Mouse (Mus musculus) heart, postnatal 4 days (tissue): ENCODE measurements around the gene Borcs5. TPM values are rescaled to one million over a fixed set of nuclear protein-coding genes. Genes with fewer than 3 reads are reported as not detected.

Experiments used
- DNase-seq: peaks from one replicate; pipeline ENCODE4 v3.0.0; 2021
- total RNA-seq, 2 experiments: library from RNA; stranded (reverse); gene quantifications; 2 replicates each; pipeline ENCODE4 v1.2.3; 2021

The Borcs5 gene
- total RNA-seq, 2 experiments from 2014 or later, result 10.8 to 11.0 TPM

- DNase-seq, result no peak
Observed at GRCm38 (mm10) chr6:134718668-134719065, 79.4 kb downstream of the Borcs5 start.

DNA sequence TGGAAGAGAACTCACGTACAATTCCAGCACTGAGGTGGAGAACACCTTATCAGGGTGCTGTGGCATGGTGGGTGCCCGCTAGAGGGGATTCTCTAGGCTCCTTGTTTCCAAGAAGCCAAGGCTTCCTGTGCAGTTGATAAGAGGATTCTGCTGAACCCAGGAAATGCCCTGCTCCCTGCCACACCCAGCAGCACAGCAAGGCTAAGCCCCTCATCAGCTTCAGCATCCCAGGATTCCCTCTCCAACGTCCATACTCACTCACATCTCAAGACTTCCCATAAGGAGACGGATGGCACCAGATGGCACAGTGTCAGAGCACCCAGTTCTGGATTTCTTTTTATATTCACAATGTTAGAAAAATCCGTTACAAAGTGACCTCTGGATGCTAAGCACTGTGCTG, 79.8 kb downstream of the Borcs5 start:
- no peak for DNase-seq

DNA sequence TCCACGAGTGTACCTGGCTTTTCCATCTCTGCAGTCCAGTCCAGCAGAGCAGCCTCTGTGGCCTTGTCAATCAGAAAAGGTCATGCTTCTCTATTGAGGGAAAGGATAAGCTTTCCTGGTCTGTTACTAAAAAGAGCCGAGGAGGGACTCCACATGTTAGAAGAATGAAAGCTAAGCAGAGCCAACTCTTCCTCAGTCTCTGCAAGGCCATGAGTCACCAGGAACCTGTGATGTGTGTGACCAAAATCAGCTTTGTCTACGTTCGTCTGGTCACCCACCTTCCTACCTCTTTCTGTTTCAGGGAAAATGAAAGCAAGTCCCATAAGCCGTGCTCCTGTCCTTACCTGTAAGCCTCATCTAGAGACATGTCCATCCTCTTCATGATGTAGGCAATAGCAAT, 80.8 kb downstream of the Borcs5 start:
- DNase-seq, result no peak

DNA sequence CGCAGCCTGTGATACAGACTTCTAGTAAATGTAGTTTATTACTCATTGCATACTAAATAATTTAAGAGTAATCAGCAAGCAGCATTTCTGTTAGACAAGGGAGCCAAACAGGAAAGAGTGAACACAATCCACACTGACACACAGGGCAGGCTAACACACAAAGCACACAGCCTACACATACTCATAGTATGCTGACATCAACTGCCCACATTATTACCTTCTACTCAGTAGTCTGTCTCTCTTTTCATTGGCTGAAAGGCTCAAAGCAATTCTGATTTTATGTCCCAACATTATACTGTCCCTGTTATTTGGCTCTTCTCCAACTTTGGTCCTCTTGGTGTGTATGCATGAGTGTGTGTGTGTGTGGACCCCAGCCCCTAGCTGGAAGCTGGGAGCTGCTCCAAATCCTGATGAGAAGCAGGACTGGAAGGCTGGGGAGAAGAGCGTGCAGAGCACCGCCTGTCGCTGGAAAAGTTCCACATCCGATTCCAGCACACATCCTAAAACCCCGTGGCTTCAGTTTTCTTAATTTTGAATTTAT, 82.5 kb downstream of the Borcs5 start:
- DNase-seq, result no peak

DNA sequence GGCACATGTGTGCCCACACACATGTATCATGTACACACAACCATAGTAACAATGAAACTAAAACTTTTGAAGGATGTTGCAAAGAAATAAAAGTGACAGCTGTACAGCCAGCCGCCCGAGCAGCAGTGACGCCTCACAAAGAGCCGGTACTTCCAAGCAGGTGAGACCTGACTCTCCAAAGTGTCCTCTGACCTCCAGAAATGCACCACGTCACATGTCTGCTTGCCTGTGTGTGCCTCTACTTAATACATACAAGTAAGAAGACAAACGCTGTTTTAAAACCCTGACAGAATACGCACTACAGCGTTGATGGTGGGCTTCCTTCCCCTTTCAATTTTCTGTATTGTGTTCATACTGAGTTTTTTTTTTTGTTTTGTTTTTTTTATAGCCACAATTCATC, 83.6 kb downstream of the Borcs5 start:
- DNase-seq, result no peak

GRCm38 (mm10) chr6:134723326-134723725, 84.0 kb downstream of the Borcs5 start:
- no peak for DNase-seq

GRCm38 (mm10) chr6:134723833-134724553, 84.7 kb downstream of the Borcs5 start:
- DNase-seq, result no peak

GRCm38 (mm10) chr6:134725406-134725805, 86.1 kb downstream of the Borcs5 start:
- DNase-seq, result no peak

GRCm38 (mm10) chr6:134730978-134731377, 91.7 kb downstream of the Borcs5 start:
- no peak for DNase-seq

DNA sequence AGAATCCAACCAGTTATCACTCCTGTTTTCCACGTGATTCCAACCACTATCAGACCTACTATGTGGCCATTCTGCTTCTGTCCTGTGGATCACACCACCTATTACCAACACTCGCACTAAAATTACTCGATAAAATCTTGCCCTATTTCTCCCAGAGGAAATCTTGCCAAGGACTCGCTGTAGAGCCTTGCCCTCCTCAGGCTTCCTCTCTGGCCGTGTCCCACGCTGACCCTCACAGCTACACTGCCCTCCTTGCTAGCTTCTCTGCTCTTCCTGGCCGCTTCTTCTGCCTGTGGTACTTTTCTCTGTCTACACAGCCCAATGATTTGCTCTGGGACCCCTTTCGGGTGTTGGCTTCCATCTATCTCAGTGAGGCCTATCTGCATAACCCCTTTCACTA, 93.5 kb downstream of the Borcs5 start:
- no peak for DNase-seq

- no peak for DNase-seq
Observed at GRCm38 (mm10) chr6:134733800-134734221, 94.5 kb downstream of the Borcs5 start.

GRCm38 (mm10) chr6:134736853-134737252, 97.5 kb downstream of the Borcs5 start:
- peak; percentile 32 for DNase-seq

- no peak for DNase-seq
Observed at GRCm38 (mm10) chr6:134743568-134743967, 104.3 kb downstream of the Borcs5 start.

DNA sequence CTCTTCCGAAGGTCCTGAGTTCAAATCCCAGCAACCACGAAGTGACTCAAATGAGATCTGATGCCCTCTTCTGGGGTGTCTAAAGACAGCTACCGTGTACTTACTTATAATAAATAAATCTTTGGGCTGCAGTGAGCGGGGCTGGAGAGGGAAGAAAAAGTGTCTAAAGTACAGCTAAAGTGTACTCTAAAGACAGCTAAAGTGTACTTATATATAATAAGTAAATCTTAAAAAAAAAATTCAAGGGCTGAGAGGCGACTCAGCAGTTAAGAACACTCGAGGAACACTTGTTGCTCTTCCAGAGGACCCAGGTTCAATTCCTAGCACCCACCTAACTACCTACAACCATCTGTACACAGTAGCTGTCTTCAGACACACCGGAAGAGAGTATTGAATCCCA, 106.6 kb downstream of the Borcs5 start:
- DNase-seq, result no peak

DNA sequence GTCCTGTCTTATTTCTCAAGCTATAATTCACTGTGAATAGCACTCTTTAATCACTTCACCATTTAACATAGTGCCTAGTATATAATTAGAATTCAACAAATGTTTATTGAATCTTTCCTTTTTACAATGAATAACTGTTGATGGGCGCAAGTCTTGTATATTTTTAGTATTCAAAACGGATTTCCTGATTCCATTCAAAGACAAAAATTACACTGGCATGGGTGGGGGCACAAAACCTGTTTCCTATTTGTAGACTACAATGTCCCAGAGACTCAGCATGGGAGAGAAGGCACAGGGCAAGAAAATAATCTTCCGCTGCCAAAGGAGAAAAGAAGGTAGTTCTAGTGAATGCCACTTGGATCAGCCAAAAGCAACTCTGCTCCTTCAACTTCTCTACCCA, 108.8 kb downstream of the Borcs5 start:
- no peak for DNase-seq

- no peak for DNase-seq
Observed at GRCm38 (mm10) chr6:134751087-134751486, 111.8 kb downstream of the Borcs5 start.

GRCm38 (mm10) chr6:134751883-134752647, 112.8 kb downstream of the Borcs5 start:
- no peak for DNase-seq

- DNase-seq, result no peak
Observed at GRCm38 (mm10) chr6:134753412-134753811, 114.1 kb downstream of the Borcs5 start.

- DNase-seq, result no peak
Observed at GRCm38 (mm10) chr6:134753858-134754257, 114.5 kb downstream of the Borcs5 start.

DNA sequence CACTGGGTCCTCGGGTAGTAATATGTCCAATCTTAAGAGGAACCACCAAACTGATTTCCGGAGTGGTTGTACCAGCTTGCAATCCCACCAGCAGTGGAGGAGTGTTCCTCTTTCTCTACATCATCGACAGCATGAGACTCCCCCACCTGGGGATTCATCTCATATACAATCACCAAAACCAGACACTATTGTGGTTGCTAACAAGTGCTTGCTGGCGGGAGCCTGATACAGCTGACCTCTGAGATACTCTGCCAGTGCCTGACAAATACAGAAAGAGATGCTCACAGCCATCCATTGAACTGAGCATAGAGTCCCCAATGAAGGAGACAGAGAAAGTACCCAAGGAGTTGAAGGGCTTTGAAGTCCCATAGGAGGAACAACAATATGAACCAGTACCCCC, 116.7 kb downstream of the Borcs5 start:
- no peak for DNase-seq
